Comparison of ENCODE assay signal across 8 mouse cellular contexts in the genomic region with DNA sequence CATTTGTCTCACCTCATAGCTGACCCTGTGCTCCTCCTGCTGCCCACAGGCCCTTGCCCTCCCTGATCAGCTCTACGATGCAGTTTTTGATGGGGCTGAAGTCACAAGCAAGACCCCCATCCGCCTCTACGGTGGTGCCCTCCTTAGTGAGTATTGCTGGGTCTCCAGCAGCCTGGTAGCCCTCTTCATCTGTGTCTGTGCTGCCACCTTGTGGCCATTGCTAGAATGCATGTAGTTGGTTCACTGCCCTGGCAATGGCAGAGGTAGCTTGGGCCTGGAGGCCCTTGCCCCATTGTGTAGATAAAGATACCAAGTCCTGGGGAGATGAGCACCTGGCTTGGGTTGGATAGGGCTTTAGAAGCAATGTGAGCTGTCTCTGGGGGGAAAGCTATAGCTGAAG. TPM values are rescaled to one million over a fixed set of nuclear protein-coding genes. Genes with fewer than 3 reads are reported as not detected.
DNase-seq lines count a peak whose midpoint lies in the region; ATAC-seq and TF ChIP-seq lines count a peak whose summit lies in the region.

No protein-coding gene starts in this region.

- H3K9ac ChIP-seq in embryonic facial prominence, embryonic 11.5 days (replicated peaks; ENCODE audit: low read length), result no peak overlapping the region
- H3K9ac ChIP-seq in kidney, embryonic 14.5 days (ENCODE audit: low read depth, low read length), result no peak overlapping the region
- no peak overlapping the region for H3K9ac ChIP-seq in limb, embryonic 13.5 days
- H3K9ac ChIP-seq in midbrain, postnatal 0 days (replicated peaks; ENCODE audit: low read length, poor library complexity, severe bottlenecking), result no peak overlapping the region

- peak; percentile 6; the same call in 1 of the 2 replicates for ATAC-seq in embryonic facial prominence, embryonic 11.5 days (replicated peaks; ENCODE audit: insufficient number of reproducible peaks, low FRiP score, low TSS enrichment, low read depth)
- peak; percentile 41; the same call in 1 of the 2 replicates for ATAC-seq in kidney, embryonic 14.5 days (ENCODE audit: low FRiP score, low TSS enrichment)
- ATAC-seq in limb, embryonic 13.5 days (ENCODE audit: low FRiP score, low read depth), result peak; percentile 13; the same call in 1 of the 2 replicates
- ATAC-seq in midbrain, postnatal 0 days (ENCODE audit: low FRiP score), result peak; percentile 64

- TF ChIP-seq CTCF in midbrain, postnatal 0 days (IDR thresholded peaks at IDR 0.05), result peak; percentile 99
- TF ChIP-seq CTCF in spleen, adult 2 months (IDR thresholded peaks at IDR 0.05; ENCODE audit: extremely low read depth, insufficient read depth, insufficient read length, insufficient replicate concordance), result peak; percentile 85; the same call in 1 of the 2 replicates

- no peaks in the 10 kb centered on the region for H3K27me3 ChIP-seq in embryonic facial prominence, embryonic 11.5 days (ENCODE audit: control insufficient read depth, insufficient read depth, low read length)
- no peaks in the 10 kb centered on the region for H3K27me3 ChIP-seq in kidney, embryonic 14.5 days (ENCODE audit: control insufficient read depth, insufficient read depth, low read length)
- no peaks in the 10 kb centered on the region for H3K27me3 ChIP-seq in limb, embryonic 13.5 days
- H3K27me3 ChIP-seq in midbrain, postnatal 0 days (ENCODE audit: insufficient read depth, low read length), result no peaks in the 10 kb centered on the region
- no peaks in the 10 kb centered on the region for H3K27me3 ChIP-seq in spleen, adult 2 months (ENCODE audit: control insufficient read depth, insufficient read depth, low read length)

- 20% methylated on average over 3 of the region's 3 CpGs for WGBS in embryonic facial prominence, embryonic 11.5 days
- 25% methylated on average over 3 of the region's 3 CpGs for WGBS in kidney, embryonic 14.5 days
- WGBS in limb, embryonic 13.5 days, result 15% methylated on average over 3 of the region's 3 CpGs
- WGBS in midbrain, postnatal 0 days, result 13% methylated on average over 3 of the region's 3 CpGs
- 16% methylated on average over 3 of the region's 3 CpGs for WGBS in spleen, adult 2 months

- H3K4me1 ChIP-seq in embryonic facial prominence, embryonic 11.5 days (ENCODE audit: control insufficient read depth, insufficient read depth, low read length), result 0 out of 2 replicates have a peak, but pooled peaks cover 2% of the 10 kb centered on the region
- H3K4me1 ChIP-seq in kidney, embryonic 14.5 days (ENCODE audit: control insufficient read depth, insufficient read depth, low read length), result peaks cover 3% of the 10 kb centered on the region; the same call in 1 of the 2 replicates
- H3K4me1 ChIP-seq in limb, embryonic 13.5 days, result peaks cover 10% of the 10 kb centered on the region; the same call in 1 of the 2 replicates
- no peaks in the 10 kb centered on the region for H3K4me1 ChIP-seq in midbrain, postnatal 0 days (ENCODE audit: insufficient read depth, low read length)
- H3K4me1 ChIP-seq in spleen, adult 2 months (ENCODE audit: control insufficient read depth, insufficient read depth, insufficient read length), result peaks cover 28% of the 10 kb centered on the region

- no peak for TF ChIP-seq POLR2A in spleen, adult 2 months (IDR thresholded peaks at IDR 0.05; ENCODE audit: low read depth, low read length)

- no peak overlapping the region for H3K27ac ChIP-seq in embryonic facial prominence, embryonic 11.5 days (replicated peaks; ENCODE audit: low read depth, low read length)
- H3K27ac ChIP-seq in kidney, embryonic 14.5 days (ENCODE audit: low read depth, low read length), result no peak overlapping the region
- H3K27ac ChIP-seq in limb, embryonic 13.5 days, result no peak overlapping the region
- H3K27ac ChIP-seq in midbrain, postnatal 0 days (ENCODE audit: low read depth, low read length), result no peak overlapping the region
- H3K27ac ChIP-seq in spleen, adult 2 months (ENCODE audit: insufficient read depth, low read length), result no peak overlapping the region

- H3K9me3 ChIP-seq in embryonic facial prominence, embryonic 11.5 days (replicated peaks; ENCODE audit: control insufficient read depth, low read length), result no peaks in the 10 kb centered on the region
- H3K9me3 ChIP-seq in kidney, embryonic 14.5 days (ENCODE audit: control insufficient read depth, low read length), result no peaks in the 10 kb centered on the region
- H3K9me3 ChIP-seq in limb, embryonic 13.5 days, result no peaks in the 10 kb centered on the region
- no peaks in the 10 kb centered on the region for H3K9me3 ChIP-seq in midbrain, postnatal 0 days (ENCODE audit: low read length)

- no peak overlapping the region for H3K4me2 ChIP-seq in embryonic facial prominence, embryonic 11.5 days (ENCODE audit: low read depth, low read length)
- no peak overlapping the region for H3K4me2 ChIP-seq in kidney, embryonic 14.5 days (replicated peaks; ENCODE audit: low read depth, low read length)
- H3K4me2 ChIP-seq in limb, embryonic 13.5 days (replicated peaks), result no peak overlapping the region
- H3K4me2 ChIP-seq in midbrain, postnatal 0 days (ENCODE audit: low read depth, low read length, poor library complexity, severe bottlenecking), result no peak overlapping the region

- H3K4me3 ChIP-seq in embryonic facial prominence, embryonic 11.5 days (ENCODE audit: low read depth, low read length), result no peak overlapping the region
- H3K4me3 ChIP-seq in kidney, embryonic 14.5 days (ENCODE audit: low read length), result no peak overlapping the region
- H3K4me3 ChIP-seq in limb, embryonic 13.5 days, result no peak overlapping the region
- H3K4me3 ChIP-seq in midbrain, postnatal 0 days (ENCODE audit: low read depth, low read length), result no peak overlapping the region
- H3K4me3 ChIP-seq in spleen, adult 2 months (ENCODE audit: extremely low read depth, insufficient read depth, insufficient read length), result no peak overlapping the region

- peak; percentile 86 for DNase-seq in A20 (ENCODE audit: low read depth, low spot score)
- peak; percentile 94 to 95 for DNase-seq in adrenal gland, postnatal 36 days
- DNase-seq in embryonic facial prominence, embryonic 11.5 days (ENCODE audit: low spot score), result peak; percentile 94
- DNase-seq in heart, adult 9 months (ENCODE audit: low spot score in 2 of 2), result peak; percentile 80 to 91
- DNase-seq in midbrain, postnatal 0 days (ENCODE audit: low spot score), result peak; percentile 92
- DNase-seq in spleen, adult 2 months (ENCODE audit: low read depth in 1 of 2, low spot score in 2 of 2), result peak; percentile 73 to 93

- H3K36me3 ChIP-seq in embryonic facial prominence, embryonic 11.5 days (replicated peaks; ENCODE audit: control insufficient read depth, insufficient read depth, low read depth, low read length), result no peaks in the 10 kb centered on the region
- H3K36me3 ChIP-seq in kidney, embryonic 14.5 days (ENCODE audit: control insufficient read depth, insufficient read depth, low read length), result peaks cover 13% of the 10 kb centered on the region
- peaks cover 19% of the 10 kb centered on the region for H3K36me3 ChIP-seq in limb, embryonic 13.5 days
- no peaks in the 10 kb centered on the region; the same call in 1 of the 2 replicates for H3K36me3 ChIP-seq in midbrain, postnatal 0 days (ENCODE audit: insufficient read depth, low read length)
- H3K36me3 ChIP-seq in spleen, adult 2 months (ENCODE audit: control insufficient read depth, insufficient read depth, low read length), result peaks cover 18% of the 10 kb centered on the region

RNA-seq across cellular contexts. Expression of gene Trp53i11, which starts 11.5 kb away (rescaled TPM):
- total RNA-seq in adrenal gland, postnatal 36 days (2021), result 10 to 100 TPM; 48.9 to 70.7 TPM
- polyA plus RNA-seq in embryonic facial prominence, embryonic 11.5 days (2014; fragmentation: Nextera tagmentation; extraction: Ambion mirVana), result 53.6 and 69.0 TPM in 2 replicates
- 26.4 and 46.6 TPM in 2 replicates for polyA plus RNA-seq in kidney, embryonic 14.5 days (2014; fragmentation: Nextera tagmentation; extraction: Ambion mirVana)
- 17.6 and 24.6 TPM in 2 replicates for polyA plus RNA-seq in limb, embryonic 13.5 days (2015; fragmentation: Nextera tagmentation; extraction: Ambion mirVana)
- 111 and 124 TPM in 2 replicates for total RNA-seq in midbrain, postnatal 0 days (2014; rRNA removed)
- 74.7 and 76.0 TPM in 2 replicates for polyA plus RNA-seq in midbrain, postnatal 0 days (2015; fragmentation: Nextera tagmentation; extraction: Ambion mirVana)
- polyA plus RNA-seq in spleen, adult 2 months (2012; rRNA removed), result 147 and 149 TPM in 2 replicates

Comparison
In these comparisons a context has a peak if more than half of its experiments do, and no peak if none do; other contexts are left out.
1. ATAC-seq: peak in every context shown above with its lines; median percentile 64 in midbrain, postnatal 0 days; 41 in kidney, embryonic 14.5 days; 13 in limb, embryonic 13.5 days; 6 in embryonic facial prominence, embryonic 11.5 days.